Mouse (Mus musculus) gastrocnemius, postnatal 14 days (tissue): Measurements from ENCODE around the gene Poc1b. TPM values are rescaled to one million over a fixed set of nuclear protein-coding genes. Genes with fewer than 3 reads are reported as not detected.
A peak's percentile ranks its signal among the peaks of the same experiment; 100 is the strongest.
"Not testable (repeated sequence)": the region's sequence is repeated elsewhere in the genome, so short reads cannot be mapped to it uniquely, and the experiment has no call there.

Experiments used
- DNase-seq: peaks from one replicate; pipeline ENCODE4 v3.0.0; 2021; ENCODE audit warnings: mixed read lengths
- intact Hi-C: fragments of 180-260 bp; cut with DNase I; formaldehyde crosslinking; loops from one replicate; pipeline ENCODE4 v1.15.1; 2025; ENCODE audit warnings: low total_unique reads
- total RNA-seq, 2 experiments: library from RNA; stranded (reverse); gene quantifications; 2 replicates each; pipeline ENCODE4 v1.2.3; 2021

Gene Poc1b
- total RNA-seq, 2 experiments from 2014 or later, result 3.2 to 4.8 TPM

- no peak for DNase-seq
- intact Hi-C loops, result no loop called here
These were observed 39.8 kb downstream of the Poc1b start for GRCm38 (mm10) chr10:99146596-99146995.

GRCm38 (mm10) chr10:99150016-99150415 lies 43.2 kb downstream of the Poc1b start:
- intact Hi-C loops, result no loop called here
- no peak for DNase-seq

- intact Hi-C loops, result no loop called here
- no peak for DNase-seq
These were observed 44.7 kb downstream of the Poc1b start for GRCm38 (mm10) chr10:99151580-99151979.

- intact Hi-C loops, result no loop called here
- no peak for DNase-seq
These were observed 45.2 kb downstream of the Poc1b start for GRCm38 (mm10) chr10:99152063-99152462.

- intact Hi-C loops, result no loop called here
- DNase-seq, result no peak
These were observed 47.8 kb downstream of the Poc1b start for GRCm38 (mm10) chr10:99154635-99155034.

DNA sequence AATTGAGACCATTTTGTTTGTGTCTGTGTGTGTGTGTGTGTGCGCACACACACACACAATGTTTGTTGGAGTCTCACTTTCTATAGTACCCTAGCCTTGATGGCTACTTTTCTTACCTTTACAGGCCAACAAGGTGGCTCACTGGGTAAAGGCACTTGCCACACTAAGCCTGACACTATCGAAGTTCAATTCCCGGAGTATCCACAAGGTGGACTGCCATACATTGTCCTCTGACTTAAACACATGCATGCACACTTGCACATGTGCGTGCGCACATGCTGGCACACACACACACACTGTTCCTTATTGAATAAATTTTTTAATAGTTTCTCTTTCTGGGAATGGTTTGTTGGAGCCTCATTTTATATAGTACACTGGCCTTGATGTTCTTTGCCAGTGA lies 50.0 kb downstream of the Poc1b start:
- intact Hi-C loops, result no loop called here
- no peak for DNase-seq

- DNase-seq, intact Hi-C loops: not testable (repeated sequence)
These were observed 50.9 kb downstream of the Poc1b start for GRCm38 (mm10) chr10:99157697-99158096.

DNA sequence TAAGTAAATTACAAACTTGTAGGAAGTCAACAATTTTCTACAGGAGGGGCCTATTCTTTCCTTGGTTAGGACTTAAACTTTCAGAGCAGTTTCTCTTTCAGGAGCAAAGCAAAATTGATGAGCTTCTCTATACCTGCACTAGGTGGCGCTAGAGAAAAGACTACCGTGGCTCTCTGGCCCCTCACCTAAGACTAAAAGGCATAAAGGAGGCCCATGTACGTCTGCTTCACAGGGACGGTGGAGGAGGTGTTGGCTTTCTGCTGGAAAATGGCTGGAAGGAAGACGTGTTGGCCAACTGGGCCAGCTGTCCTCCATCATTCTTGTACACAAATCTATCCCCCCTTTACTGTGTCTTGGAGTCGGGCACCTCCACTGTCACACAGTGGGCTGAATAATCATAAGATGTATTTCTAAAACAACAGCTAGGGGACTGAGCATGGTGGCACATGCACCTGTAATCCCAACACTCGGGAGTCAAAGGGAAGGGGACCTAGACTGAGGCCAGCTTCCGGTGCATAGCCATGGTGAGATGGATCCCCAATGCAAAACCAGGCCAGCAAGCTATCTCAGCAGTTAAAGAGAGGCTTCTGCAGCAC lies 55.2 kb downstream of the Poc1b start:
- no peak for DNase-seq
- intact Hi-C loops, result loop anchor here (5.0 kb wide), 1 partner anchor 455 kb away; no protein-coding TSS in a partner anchor

GRCm38 (mm10) chr10:99163002-99163401 lies 56.2 kb downstream of the Poc1b start:
- no peak for DNase-seq
- intact Hi-C loops, result loop anchor here (5.0 kb wide), 1 partner anchor 454 kb away; no protein-coding TSS in a partner anchor

DNA sequence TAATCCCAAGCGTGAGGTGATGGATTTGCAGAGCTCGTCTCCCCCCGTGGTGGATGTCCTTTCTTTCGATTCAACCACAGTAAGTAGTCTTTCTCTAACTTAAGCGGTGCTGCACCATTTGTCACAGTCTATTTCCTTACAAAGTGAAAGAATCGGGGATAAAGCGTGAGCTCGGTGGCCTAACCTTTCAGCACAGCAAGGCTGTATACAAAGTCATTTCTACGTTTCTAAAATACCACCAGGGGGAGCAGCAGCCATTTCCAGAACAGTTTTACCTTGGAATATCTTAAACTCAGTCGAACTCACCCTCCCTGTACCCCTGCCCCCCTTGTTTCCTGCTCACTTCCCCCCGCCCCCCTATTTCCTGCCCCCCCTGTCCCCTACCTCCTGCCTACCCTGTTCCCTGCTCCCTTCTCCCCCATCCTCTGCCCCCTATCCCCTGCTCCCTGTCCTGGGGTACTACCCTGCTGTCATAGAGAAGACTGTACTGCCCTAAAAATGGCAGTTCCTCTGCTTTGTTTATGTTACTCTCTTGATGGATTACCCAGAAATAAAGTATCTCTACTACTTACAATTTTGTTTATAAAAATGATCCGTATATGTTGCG lies 58.1 kb downstream of the Poc1b start:
- intact Hi-C loops, result loop anchor here (2.0 to 5.0 kb wide), 2 partner anchors 412 to 452 kb away; no protein-coding TSS in a partner anchor
- no peak for DNase-seq

GRCm38 (mm10) chr10:99165751-99166282 lies 59.0 kb downstream of the Poc1b start:
- no peak for DNase-seq
- intact Hi-C loops, result loop anchor here (2.0 kb wide), 1 partner anchor 411 kb away; no protein-coding TSS in a partner anchor

DNA sequence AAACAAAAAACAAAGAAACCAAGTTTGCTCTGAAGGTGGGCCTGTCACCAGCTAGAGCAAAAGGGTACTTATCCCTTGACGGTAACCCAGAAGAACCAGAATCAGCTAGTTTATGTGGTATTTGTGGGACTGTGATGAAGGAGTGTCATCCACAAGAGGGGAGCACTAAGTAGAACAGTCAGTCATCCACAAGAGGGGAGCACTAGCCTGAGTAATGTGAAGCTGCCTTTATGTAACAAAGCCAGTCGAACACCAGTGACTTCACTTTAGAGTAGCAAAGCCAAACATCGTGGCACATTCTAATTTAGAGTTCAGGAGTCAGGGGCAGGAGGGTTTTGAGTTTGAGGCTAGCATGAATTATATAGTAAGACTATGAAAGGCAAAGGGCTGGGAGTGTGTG lies 59.6 kb downstream of the Poc1b start:
- DNase-seq, result no peak
- intact Hi-C loops, result no loop called here

DNA sequence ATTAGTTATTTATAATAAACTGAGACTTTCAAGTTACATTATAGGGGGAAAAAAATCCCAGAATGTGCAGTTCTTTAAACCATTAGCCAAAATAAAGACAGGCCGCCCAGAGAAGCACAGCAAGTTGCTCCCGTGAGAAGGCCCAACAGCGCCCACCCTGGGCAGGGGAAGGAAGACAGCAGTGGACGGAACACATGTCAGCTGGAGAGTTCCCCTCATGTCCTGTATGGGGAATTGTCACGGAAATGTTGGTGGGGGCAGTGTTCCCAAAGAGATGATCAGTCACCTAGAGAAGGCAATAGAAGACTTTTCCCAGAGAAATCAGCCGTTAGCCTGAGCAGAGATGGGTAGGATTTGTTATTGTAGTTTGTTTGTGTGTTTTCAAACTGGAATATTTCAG lies 61.6 kb downstream of the Poc1b start:
- intact Hi-C loops, result no loop called here
- peak; percentile 30 for DNase-seq

GRCm38 (mm10) chr10:99168840-99169764 lies 62.3 kb downstream of the Poc1b start:
- intact Hi-C loops, result no loop called here
- no peak for DNase-seq

GRCm38 (mm10) chr10:99169765-99170129 lies 62.9 kb downstream of the Poc1b start:
- no peak for DNase-seq
- intact Hi-C loops, result no loop called here

- DNase-seq, result peak; percentile 62
- intact Hi-C loops, result no loop called here
These were observed 65.2 kb downstream of the Poc1b start for GRCm38 (mm10) chr10:99171961-99172497.

DNA sequence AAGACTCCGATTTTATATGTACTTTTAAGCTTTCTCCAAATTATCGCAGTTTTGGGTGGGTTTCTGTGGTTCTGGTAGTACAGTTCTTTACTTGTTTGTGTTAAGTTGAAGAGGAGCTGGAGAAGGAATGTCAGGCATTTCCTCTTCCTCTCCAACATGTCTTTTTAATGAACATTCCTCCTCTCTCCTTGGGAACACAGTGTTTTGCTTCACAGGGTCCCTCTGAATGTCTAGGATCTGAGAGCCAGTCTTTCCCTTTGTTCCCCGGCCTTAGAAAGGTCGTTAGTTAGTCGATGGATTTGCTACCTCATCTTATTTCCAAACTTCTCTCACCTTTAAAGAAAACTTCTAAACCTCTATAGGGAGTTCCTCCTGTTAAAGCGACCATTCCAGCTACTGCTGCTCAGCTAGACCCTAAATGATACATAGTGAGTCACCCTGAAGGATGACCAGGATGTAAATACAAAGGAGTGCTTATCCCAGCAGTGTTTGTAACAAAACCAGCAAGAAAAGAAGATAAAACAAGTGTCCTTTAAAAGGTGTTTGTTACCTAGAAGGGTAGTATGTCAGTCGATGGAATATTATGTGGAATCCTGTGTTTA lies 66.2 kb downstream of the Poc1b start:
- no peak for DNase-seq
- intact Hi-C loops, result no loop called here

GRCm38 (mm10) chr10:99176911-99177310 lies 70.1 kb downstream of the Poc1b start:
- intact Hi-C loops, result no loop called here
- DNase-seq, result no peak

DNA sequence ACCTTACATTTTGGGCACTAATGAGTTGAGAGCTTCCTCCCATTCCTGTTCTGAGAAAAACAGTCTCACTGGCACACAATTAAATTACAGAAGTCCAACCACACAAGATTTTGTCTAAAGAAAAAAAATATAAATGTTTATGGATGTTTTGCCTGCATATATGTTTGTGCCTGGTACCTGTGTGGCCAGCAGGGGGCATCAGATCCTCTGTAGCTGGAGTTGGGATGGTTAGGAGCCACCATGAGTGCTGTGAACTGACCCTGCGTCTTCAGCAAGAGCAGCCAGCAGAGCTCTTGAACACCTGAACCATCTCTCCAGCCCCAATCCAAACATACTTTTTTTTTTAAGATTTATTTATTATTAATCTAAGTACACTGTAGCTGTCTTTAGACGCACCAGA lies 71.3 kb downstream of the Poc1b start:
- intact Hi-C loops, result no loop called here
- no peak for DNase-seq
